Mouse (Mus musculus) 3134 (cell line): ENCODE data around the gene Klk8.

Experiments used
- DNase-seq: peaks from one replicate; pipeline ENCODE4 v3.0.0-alpha.2; 2011; ENCODE audit warnings: low spot score; ENCODE audit not compliant: insufficient read length; ENCODE audit errors: extremely low read depth

Klk8 gene

DNA sequence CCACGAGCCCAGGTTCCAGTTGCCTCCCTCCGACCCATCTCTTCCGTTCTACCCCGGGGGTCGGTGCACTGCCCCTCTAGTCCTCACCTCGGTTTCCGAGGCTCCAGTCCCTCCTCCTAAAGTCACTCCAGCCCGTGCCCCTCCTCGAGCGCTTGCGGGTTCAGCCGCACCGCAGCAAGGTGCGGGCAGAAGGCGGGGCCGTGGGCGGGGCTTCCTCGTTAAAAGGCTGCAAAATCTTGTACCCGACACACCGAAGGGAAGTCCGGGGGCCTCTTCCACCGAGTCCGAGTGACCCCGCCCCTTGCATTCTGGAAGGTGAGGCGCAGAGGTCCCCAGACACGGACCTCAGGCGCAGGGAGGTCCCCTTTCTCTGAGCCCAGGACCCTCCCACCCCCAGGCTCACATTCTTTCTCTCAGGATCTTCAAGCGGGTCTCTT is at the start of gene Klk8:
Gene Klk8, plus strand, starts transcription at position 245 of the 437 bp plus-strand sequence.
- DNase-seq: no peak

DNA sequence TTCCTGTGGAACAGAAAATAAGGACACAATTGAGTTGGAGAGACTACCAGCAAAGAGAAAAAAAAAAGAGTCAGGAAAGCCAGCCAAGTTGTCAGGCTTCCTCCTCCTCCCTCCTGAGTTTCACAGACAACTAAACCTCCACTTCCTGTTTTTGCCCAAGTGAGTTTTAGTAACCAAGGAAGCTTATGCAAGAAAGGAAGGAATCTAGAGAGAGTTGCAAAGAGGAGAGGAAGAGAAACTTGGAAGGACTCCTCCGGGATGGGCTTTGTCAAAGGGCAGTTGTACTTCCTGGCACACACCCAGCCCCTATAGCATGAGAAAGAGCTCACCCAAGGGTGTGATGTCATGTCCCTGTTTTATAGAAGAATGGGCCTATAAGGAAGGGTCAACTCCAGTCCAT is 49.6 kb upstream of the Klk8 start:
- DNase-seq: no peak

DNA sequence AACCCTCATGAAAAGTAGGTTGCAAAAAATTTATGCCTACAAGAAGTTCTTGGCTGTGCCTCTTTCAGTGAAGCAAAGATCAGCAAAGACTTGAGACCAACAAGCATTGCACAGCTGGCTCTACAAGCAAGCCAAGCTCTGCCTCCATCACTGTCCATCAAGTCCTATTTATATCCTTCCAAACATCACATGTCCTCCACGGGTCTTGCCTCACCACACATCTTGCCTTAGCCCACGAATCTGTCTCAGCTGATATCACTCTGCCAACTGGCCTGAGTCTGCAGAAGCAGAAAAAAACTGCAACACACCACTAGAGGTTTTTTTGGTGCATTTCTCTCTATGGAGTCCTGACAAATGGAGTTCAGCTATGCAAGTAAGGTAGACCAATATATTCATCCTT is 44.6 kb upstream of the Klk8 start:
- DNase-seq: no peak

DNA sequence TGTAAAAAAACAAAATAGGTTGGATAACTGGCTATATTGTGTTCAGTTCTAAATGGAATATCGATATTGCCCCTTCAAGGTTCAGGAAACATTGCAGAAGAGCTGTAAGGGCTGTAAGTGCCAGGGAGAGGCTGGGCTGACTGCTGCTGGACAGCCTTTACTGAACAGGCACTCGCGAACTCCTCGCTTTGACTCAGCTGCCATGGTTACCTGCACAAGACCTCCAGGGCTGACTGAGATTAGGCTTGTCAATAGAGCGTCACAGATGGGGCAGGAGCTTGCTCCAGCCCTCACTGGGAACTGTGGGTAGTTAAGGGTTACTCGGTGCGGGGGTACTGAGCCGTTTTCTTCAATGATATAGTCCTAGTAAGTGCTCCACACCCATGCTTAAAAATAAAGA is 30.9 kb upstream of the Klk8 start:
- no peak for DNase-seq

DNA sequence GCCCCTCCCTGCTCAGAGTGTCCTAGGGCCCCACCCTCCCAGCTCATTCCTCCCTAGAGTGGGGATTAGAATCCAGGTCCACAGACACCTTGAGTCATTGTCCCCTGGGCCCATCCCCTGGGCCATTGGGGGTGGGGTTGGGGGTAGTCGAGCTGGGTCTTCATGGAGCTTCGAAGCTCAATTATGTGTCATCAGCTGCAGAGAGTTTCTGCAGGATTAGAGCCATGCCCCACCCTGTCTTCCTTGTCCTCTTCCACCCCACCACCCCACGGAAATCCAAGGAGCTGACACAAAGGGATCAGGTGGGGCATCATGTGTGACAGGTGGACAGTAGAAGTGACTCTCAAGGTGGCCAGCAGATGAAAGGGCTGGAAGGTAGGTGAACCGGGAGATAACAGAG is 28.8 kb upstream of the Klk8 start, which contains the start of gene Klk12:
Gene Klk12, plus strand, starts transcription at position 301 of the 400 bp plus-strand sequence.
- no peak for DNase-seq

DNA sequence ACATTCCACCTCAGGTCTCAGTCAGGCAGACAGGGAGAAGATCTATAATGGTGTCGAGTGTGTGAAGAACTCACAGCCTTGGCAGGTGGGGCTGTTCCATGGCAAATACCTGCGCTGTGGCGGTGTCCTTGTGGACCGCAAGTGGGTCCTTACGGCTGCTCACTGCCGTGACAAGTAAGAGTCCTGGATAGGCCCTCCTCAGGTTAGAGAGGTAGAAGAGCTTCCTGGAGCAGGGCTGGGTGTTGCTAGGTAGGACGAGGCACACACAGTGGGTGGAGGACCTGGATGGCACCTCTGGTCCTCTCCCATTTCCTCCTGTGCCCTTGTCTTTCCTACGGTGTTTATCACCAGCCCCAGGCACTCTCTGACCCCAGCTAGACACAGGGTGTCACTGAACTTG is 27.7 kb upstream of the Klk8 start:
- no peak for DNase-seq

DNA sequence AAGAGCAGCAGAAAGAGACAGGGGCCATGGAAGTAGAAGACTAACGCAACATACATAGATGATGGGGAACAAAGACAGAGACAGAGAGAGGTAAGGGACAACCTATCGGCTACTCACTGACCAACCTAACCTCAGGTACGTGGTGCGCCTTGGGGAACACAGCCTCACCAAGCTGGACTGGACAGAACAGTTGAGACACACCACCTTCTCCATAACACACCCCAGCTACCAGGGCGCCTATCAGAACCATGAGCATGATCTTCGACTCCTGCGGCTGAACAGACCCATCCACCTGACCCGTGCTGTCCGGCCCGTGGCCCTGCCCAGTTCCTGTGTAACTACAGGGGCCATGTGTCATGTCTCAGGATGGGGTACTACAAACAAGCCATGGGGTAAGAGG is 26.7 kb upstream of the Klk8 start:
- DNase-seq: no peak

DNA sequence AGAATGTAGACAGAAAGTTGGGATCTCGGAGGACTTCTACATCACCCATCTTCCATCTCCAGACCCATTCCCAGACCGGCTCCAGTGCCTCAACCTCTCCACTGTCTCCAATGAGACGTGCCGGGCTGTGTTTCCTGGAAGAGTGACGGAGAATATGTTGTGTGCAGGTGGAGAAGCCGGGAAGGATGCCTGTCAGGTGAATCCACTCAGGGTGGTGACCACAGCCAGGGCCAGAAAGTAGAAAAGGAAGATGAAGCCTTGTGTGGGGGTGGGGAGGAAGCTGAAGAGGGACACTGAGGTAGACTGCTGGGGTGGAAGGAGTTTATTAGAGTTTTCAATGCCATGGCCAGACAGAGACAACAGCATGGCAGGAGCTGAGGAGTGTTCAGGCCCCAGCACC is 25.5 kb upstream of the Klk8 start:
- DNase-seq: no peak

DNA sequence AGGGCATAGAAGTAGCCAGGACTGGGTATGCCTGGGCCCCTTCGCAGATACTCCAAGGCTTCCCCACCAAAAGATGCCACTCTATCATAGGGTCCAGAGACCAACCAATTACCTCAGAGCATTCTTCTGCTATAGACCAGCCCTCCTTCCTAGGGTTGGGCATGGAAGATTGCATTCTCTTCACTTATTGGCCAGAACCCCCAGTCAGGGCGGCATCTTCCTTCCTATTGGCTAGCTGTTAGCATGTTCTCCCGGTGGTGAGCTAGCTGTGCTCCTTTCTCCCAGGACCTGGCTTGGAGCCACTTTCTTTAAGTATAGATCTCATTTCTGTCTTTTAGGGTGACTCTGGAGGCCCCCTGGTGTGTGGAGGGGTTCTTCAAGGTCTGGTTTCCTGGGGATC is 24.5 kb upstream of the Klk8 start:
- DNase-seq: peak; percentile 40

DNA sequence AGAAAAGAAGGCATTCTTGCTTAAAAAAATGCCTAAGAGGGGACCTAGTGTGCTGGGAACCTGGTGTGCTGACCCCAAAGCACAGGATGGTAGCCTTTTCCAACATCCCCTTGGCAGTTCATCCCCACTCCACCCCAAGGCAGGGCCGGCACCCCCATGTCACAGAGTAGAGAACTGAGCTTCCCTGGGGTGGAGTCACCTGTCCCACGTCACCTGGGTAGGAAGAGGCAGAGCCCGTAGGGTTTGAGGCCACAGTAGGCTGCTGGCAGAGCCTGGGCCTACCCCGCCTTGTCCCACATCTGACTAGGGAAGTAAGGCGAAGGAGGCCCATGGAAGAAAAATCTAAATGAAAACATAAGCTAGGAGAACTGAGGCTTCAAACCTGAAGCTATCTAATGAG is 23.0 kb upstream of the Klk8 start, which contains the start of gene Klk11:
Gene Klk11, plus strand, starts transcription at position 241 of the 400 bp plus-strand sequence.
- DNase-seq: peak; percentile 48

DNA sequence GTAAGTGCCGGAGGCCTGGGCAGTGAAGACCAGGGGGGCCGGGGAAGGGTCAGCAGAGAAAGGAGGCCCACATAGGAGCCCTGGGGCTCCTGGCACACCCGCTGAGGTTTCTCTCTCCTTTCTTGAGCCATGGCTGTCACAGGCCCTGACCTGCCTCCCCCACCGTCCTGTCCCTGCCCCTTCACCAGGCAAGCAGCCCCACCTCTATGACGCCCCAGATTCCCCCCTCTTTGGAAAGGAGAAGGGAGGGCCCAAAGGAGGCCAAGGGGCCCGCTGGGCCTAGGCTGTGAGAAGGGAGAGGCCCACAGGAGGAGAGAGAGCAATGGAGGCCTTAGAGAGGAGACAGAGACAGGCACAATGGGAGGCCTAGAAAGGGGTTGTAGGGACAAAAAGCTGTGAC is 22.6 kb upstream of the Klk8 start:
- DNase-seq: peak; percentile 49

DNA sequence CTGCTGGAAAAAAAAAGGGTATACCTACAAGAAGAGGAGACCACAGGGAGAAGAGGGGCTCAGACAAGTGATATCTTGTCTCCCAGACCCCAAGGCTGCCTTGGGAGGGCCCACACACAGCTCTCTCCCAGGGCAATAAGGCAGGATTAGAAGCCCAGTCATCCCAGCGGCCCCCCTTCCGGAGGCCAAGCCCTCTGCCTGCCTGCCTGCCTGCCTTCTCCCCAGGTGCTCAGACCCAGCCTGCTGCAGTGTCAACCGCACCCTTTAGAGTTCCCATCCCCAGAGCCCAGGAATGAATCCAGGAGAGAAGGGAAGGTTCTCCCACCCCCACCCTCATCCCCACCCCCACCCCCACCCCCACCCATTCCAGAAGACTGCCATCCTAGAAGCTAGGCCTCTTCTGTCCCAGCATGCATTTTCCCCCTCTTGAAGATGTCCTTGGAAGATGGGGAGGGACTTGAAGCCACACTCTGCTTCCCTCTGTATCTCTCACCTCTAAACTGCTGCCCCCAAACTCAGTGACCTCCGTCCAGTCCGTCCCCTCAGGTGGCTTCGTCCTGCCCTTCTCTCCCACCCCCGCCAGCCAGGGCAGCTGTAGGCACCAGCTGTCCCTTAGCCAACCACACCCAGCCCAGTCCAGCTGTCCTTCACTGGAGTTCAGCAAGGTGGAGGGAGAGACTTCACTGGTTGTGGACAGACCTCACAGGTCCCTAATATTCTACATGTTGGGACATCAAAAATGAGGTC is 21.9 kb upstream of the Klk8 start:
- peak; percentile 39 for DNase-seq

DNA sequence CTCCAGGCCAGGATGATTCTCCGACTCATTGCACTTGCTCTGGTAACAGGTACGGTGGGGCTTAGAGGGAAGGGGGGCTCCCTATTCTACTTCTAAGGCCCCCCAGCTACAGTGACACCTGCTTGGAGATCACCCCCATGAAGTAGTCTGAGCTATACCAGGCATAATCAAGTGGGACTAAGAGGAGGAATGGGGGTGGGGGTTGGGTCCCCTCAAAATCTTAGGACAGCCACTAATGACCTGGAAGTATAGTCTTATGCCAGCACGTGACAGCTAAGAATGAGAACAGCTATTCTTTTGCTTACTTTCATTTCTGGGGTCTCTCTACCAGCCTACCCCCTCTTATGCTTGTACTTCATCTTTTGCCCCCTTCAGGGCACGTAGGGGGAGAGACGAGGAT is 20.9 kb upstream of the Klk8 start:
- no peak for DNase-seq

DNA sequence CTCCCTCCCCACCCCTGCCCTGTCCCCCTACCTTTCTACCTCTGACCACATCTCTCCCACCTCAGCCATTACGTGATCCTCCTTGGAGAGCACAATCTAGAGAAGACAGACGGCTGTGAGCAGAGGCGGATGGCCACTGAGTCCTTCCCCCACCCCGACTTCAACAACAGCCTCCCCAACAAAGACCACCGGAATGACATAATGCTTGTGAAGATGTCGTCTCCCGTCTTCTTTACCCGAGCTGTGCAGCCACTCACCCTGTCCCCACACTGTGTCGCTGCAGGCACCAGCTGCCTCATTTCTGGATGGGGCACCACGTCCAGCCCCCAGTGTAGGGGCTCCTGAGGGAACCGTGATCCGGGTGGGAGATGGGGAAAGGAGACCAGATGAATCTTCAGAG is 20.0 kb upstream of the Klk8 start:
- no peak for DNase-seq

DNA sequence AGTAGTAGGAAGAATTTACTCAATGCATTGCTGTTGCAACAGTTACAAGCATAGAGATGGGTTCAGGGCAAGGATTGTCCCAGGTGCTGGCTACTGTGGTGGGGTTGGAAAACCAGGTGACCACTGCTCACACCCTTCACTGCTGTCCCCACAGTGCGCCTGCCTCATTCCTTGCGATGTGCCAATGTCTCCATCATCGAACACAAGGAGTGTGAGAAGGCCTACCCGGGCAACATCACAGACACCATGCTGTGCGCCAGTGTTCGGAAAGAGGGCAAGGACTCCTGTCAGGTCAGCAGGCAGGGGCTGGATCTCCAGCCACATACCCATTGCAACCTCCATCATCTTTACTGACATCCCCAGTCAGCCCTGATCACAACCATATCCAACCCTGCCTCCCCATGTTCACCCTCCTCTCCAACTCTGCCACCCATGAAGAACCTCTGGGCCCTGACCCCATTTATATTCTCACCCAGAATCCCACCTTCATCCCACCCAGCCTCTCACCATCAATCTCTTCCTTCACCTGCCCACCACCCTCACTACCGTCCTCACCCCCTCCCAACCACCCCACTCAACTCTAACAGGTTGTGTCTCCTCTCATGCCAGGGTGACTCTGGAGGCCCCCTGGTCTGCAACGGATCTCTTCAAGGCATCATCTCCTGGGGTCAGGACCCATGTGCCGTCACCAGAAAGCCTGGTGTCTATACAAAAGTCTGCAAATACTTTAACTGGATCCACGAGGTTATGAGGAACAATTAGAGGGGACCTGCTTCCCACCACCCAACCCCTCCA is 19.0 kb upstream of the Klk8 start:
- no peak for DNase-seq

DNA sequence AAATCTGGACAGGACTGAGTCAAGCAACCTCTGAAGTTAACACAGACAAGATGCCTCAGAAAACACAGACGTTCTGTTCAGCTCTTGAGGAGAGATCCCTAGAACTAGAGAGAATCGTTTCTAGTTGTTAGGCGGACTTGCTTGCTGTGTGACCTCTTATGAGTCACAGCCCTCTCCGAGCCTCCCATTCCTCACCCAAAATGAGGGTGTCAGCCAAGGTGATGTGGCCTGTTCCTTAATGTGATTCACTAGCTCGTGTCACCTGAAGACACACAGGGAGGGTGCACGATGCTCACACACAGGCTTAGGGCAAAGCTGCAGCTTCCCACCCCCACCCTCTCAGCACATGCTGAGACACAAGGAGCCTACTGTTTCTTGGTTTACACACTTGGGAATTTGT is 17.1 kb upstream of the Klk8 start:
- no peak for DNase-seq

DNA sequence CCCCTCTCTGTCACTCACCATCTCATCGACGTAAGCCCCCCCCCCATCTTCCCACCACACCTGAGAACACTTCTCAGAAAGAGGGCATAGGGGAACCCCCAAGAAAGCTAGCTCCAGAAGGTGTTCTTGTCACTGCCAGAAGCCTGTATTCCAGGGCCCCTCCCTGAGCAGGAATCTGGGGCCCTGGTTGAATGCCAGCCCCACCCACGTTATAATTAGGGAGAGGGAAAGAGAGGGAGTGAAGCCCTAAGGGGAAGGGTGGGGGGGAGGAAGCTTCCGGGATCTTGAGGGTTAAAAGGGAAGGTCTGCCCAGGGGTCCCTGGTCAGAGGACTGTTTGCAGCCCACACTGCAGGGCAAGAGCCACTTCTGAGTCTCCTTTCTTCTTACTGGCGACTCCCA is 16.6 kb upstream of the Klk8 start, which contains the start of gene Klk10:
Gene Klk10, plus strand, starts transcription at position 290 of the 400 bp plus-strand sequence.
- no peak for DNase-seq

DNA sequence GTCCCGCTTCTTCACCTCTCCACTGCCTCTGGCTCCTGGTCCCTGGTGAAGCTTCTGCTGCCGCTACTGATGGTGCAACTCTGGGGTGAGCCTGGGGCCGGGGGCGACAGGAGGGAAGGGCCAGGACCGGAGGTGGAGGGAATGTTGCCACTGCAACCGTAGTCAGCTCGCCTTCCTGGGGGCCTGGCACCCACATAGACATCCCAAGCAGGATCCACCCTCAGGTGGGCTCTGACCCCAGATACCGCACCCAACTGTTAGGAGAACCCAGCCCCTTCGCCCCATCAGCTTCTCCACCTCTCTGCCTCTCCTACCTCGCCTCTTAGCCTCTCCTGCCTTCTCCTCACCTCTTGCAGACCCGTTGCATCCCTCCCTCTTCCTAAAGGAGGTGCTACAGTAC is 15.8 kb upstream of the Klk8 start:
- DNase-seq: no peak

DNA sequence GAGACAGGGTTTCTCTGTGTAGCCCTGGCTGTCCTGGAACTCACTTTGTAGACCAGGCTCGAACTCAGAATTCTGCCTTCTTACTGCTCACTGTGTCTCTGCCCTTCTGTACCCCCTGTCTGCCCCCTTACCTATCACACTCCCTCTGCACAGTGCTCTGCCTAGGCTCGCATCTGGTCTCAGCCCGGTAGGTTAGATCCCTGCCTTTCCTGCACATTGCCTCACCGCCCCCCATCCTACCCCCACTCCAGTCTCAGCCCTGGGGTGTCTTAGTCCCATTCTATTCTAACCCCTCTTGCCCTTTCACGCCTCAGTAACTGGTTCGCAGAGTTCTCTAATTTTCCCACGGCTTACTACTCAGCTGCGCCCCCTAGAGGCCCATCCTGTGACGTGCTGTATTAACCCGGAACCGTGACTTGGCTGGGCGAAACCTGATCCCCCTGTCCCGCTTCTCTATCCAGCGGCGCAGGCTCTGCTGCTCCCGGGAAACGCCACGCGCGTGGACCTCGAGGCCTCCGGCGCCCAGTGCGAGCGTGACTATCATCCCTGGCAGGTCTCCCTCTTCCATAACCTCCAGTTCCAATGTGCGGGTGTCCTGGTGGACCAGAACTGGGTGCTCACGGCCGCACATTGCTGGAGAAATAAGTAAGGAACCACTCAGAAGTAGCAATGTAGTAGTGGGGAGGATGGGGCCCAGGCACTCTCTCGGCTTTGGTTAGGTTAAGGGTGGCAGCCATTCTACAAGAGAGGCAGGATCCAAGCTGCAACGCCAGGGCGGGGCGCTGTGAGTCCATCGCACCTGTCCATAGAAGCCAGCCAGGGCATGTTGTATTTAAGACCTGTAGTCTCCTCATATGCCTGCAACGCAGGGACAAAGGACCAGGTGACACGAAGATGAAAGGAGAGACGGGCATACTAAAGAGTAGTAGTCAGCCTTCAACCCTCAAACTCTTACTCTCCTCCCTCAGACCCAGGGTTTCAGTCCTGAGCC is 14.8 kb upstream of the Klk8 start:
- DNase-seq: peak; percentile 49

DNA sequence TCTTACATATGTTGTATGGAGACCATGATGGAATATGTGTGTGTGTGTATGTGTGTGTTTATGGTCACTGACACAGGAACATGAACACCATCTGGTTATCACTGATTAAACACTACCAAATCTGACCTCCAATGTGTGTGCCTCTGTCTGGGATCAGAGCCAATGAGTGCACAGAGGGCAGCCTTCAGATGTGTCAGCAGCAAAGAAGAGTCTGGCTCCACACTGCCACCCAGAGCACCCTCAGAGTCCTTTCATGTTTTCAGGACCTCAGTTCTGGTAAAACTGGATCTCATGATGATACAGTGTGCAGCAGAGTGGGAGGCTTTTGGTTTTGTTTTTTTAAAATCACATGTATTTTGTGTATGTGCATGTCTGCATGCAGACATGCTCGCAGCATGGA is 12.1 kb upstream of the Klk8 start:
- DNase-seq: no peak

DNA sequence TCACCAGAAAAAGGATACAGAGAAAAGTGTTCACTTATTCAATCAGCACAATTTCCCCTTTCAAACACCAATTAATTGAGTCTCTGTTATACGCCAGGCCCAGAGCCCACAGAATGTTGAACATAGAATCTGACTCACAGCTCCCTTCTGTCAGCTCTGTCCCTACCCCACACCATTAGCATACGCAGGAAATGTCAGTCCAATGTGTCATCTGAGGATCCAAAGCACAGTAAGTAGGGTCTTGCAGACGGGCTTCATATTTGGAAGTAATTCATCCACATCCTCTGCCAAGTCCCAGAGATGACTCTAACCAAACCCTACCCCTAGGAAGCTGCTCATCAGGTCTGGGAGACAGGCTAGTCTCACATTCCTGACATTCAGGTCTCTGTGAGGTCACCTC is 9.3 kb upstream of the Klk8 start:
- peak; percentile 30 for DNase-seq
